Mouse (Mus musculus) heart, embryonic 16.5 days (tissue): Measurements from ENCODE around the gene Prss53. TPM values are rescaled to one million over a fixed set of nuclear protein-coding genes. Genes with fewer than 3 reads are reported as not detected.

Source experiments
- ATAC-seq: fragments of 200-750 bp; cut with Nextera tagmentation; replicated peaks from 2 replicates; pipeline ENCODE4 v1.8.0; 2017; ENCODE audit warnings: moderate number of reproducible peaks; ENCODE audit not compliant: insufficient read depth, low FRiP score; ENCODE audit errors: extremely low read depth
- H3K27ac ChIP-seq: fragments of 300-500 bp; sonication (generic); 2 replicates; pipeline ENCODE4 v1.5.1; 2014; ENCODE audit warnings: mild to moderate bottlenecking, low read length, control low read depth, moderate library complexity
- H3K27me3 ChIP-seq: fragments of 300-500 bp; sonication (generic); 2 replicates; pipeline ENCODE4 v1.6.1; 2014; ENCODE audit warnings: low read length, mixed read lengths; ENCODE audit not compliant: control insufficient read depth, insufficient read depth
- H3K36me3 ChIP-seq: fragments of 300-500 bp; sonication (generic); 2 replicates; pipeline ENCODE4 v1.6.1; 2014; ENCODE audit not compliant: control insufficient read depth, insufficient read depth
- H3K4me1 ChIP-seq: fragments of 300-500 bp; sonication (generic); 2 replicates; pipeline ENCODE4 v1.6.1; 2014; ENCODE audit warnings: low read length, mixed read lengths; ENCODE audit not compliant: control insufficient read depth, insufficient read depth
- H3K4me2 ChIP-seq: fragments of 300-500 bp; sonication (generic); 2 replicates; pipeline ENCODE4 v1.6.1; 2014; ENCODE audit warnings: low read depth, mild to moderate bottlenecking, control low read depth, low read length
- H3K4me3 ChIP-seq: fragments of 300-500 bp; sonication (generic); 2 replicates; pipeline ENCODE4 v1.5.1; 2014; ENCODE audit warnings: mild to moderate bottlenecking, control low read depth, low read length
- H3K9ac ChIP-seq: fragments of 300-500 bp; sonication (generic); 2 replicates; pipeline ENCODE4 v1.6.1; 2014; ENCODE audit warnings: low read length, control low read depth
- H3K9me3 ChIP-seq: fragments of 300-500 bp; sonication (generic); replicated peaks from 2 replicates; pipeline ENCODE4 v1.6.1; 2016; ENCODE audit warnings: low read length; ENCODE audit not compliant: control insufficient read depth
- WGBS: fragments of 180-500 bp; shearing (Covaris S2); extraction: QIAGEN DNeasy Blood & Tissue Kit; methylation state at CpG from one replicate; pipeline ENCODE4 v1.1.7; 2014; 5-methylcytosine and 5-hydroxymethylcytosine counted together
- polyA plus RNA-seq: library from polyadenylated mRNA; unstranded; fragments of >200 nt; fragmentation: Nextera tagmentation; extraction: Ambion mirVana; gene quantifications from 2 replicates; pipeline ENCODE4 v1.2.1, GENCODE M21; 2015

The Prss53 gene
- polyA plus RNA-seq, 1 experiment from 2014 or later, result 1.8 TPM

- 0 out of 2 replicates have a peak, but pooled peaks have one; percentile 1 for ATAC-seq
- H3K4me2 ChIP-seq, result peak overlapping the region; percentile 89
- peaks cover 19% of the 10 kb centered on the region for H3K36me3 ChIP-seq
- no peaks in the 10 kb centered on the region for H3K9me3 ChIP-seq
- H3K27ac ChIP-seq, result peak overlapping the region; percentile 98
- H3K4me1 ChIP-seq, result peaks cover 16% of the 10 kb centered on the region
- WGBS, result 5% methylated on average over 20 of the region's 20 CpGs
- H3K9ac ChIP-seq, result peak overlapping the region; percentile 96
- no peaks in the 10 kb centered on the region for H3K27me3 ChIP-seq
- H3K4me3 ChIP-seq, result peak overlapping the region; percentile 88
Observed at GRCm38 (mm10) chr7:127874812-127875626, 15.8 kb downstream of the Prss53 start.

- H3K9me3 ChIP-seq, result no peaks in the 10 kb centered on the region
- no peak for ATAC-seq
- no peak overlapping the region for H3K4me3 ChIP-seq
- H3K4me2 ChIP-seq, result no peak overlapping the region
- peaks cover 16% of the 10 kb centered on the region for H3K4me1 ChIP-seq
- H3K36me3 ChIP-seq, result peaks cover 22% of the 10 kb centered on the region
- no peaks in the 10 kb centered on the region for H3K27me3 ChIP-seq
- WGBS, result 82% methylated on average over 5 of the region's 5 CpGs
- H3K27ac ChIP-seq, result no peak overlapping the region
- no peak overlapping the region for H3K9ac ChIP-seq
Observed at GRCm38 (mm10) chr7:127870136-127870821, 20.5 kb downstream of the Prss53 start.

- Histone ChIP-seq H3K4me1 (peaks cover 8% of the 10 kb centered on the region), H3K27ac (0 out of 2 replicates have a peak overlapping the region, but pooled peaks have one; percentile 9), H3K27me3 (no peaks in the 10 kb centered on the region), H3K9me3 (no peaks in the 10 kb centered on the region), H3K4me3 (no peak overlapping the region), H3K9ac (0 out of 2 replicates have a peak overlapping the region, but pooled peaks have one; percentile 7), H3K36me3 (peaks cover 22% of the 10 kb centered on the region), H3K4me2 (no peak overlapping the region)
- no peak for ATAC-seq
- 45% methylated on average over 3 of the region's 3 CpGs for WGBS
Observed at GRCm38 (mm10) chr7:127869149-127869810, 21.5 kb downstream of the Prss53 start.

- no peak for ATAC-seq
- H3K4me2 ChIP-seq, result no peak overlapping the region
- H3K4me3 ChIP-seq, result no peak overlapping the region
- H3K36me3 ChIP-seq, result peaks cover 22% of the 10 kb centered on the region
- peaks cover 4% of the 10 kb centered on the region; the same call in 1 of the 2 replicates for H3K4me1 ChIP-seq
- no peaks in the 10 kb centered on the region for H3K9me3 ChIP-seq
- no peak overlapping the region for H3K9ac ChIP-seq
- WGBS, result 95% methylated on average over 18 of the region's 18 CpGs
- no peaks in the 10 kb centered on the region for H3K27me3 ChIP-seq
- no peak overlapping the region for H3K27ac ChIP-seq
Observed at GRCm38 (mm10) chr7:127867641-127868040, 23.1 kb downstream of the Prss53 start.

GRCm38 (mm10) chr7:127866434-127866833 lies 24.3 kb downstream of the Prss53 start:
- Histone ChIP-seq H3K27ac (no peak overlapping the region), H3K4me3 (no peak overlapping the region), H3K9me3 (no peaks in the 10 kb centered on the region), H3K4me1 (peaks cover 4% of the 10 kb centered on the region; the same call in 1 of the 2 replicates), H3K36me3 (peaks cover 22% of the 10 kb centered on the region), H3K27me3 (no peaks in the 10 kb centered on the region), H3K9ac (no peak overlapping the region), H3K4me2 (no peak overlapping the region)
- WGBS, result 94% methylated on average over 12 of the region's 12 CpGs
- no peak for ATAC-seq

GRCm38 (mm10) chr7:127858258-127858657 lies 32.5 kb downstream of the Prss53 start:
- 80% methylated on average over 6 of the region's 6 CpGs for WGBS
- Histone ChIP-seq H3K4me1 (no peaks in the 10 kb centered on the region), H3K36me3 (no peaks in the 10 kb centered on the region), H3K4me2 (no peak overlapping the region), H3K9me3 (no peaks in the 10 kb centered on the region), H3K9ac (no peak overlapping the region), H3K27ac (no peak overlapping the region), H3K27me3 (no peaks in the 10 kb centered on the region), H3K4me3 (no peak overlapping the region)
- ATAC-seq, result no peak

- no peak for ATAC-seq
- H3K27me3 ChIP-seq, result no peaks in the 10 kb centered on the region
- no peaks in the 10 kb centered on the region for H3K4me1 ChIP-seq
- no peak overlapping the region for H3K27ac ChIP-seq
- no peak overlapping the region for H3K4me3 ChIP-seq
- no peak overlapping the region for H3K9ac ChIP-seq
- H3K36me3 ChIP-seq, result peaks cover 8% of the 10 kb centered on the region
- no peaks in the 10 kb centered on the region for H3K9me3 ChIP-seq
- H3K4me2 ChIP-seq, result no peak overlapping the region
- WGBS, result 68% methylated on average over 5 of the region's 5 CpGs
Observed at GRCm38 (mm10) chr7:127850906-127851305, 39.9 kb downstream of the Prss53 start.

GRCm38 (mm10) chr7:127849973-127850875 lies 40.5 kb downstream of the Prss53 start:
- WGBS, result 60% methylated on average over 6 of the region's 6 CpGs
- no peak overlapping the region for H3K9ac ChIP-seq
- no peak overlapping the region for H3K27ac ChIP-seq
- no peaks in the 10 kb centered on the region for H3K4me1 ChIP-seq
- no peaks in the 10 kb centered on the region for H3K9me3 ChIP-seq
- ATAC-seq, result no peak
- no peak overlapping the region for H3K4me2 ChIP-seq
- no peak overlapping the region for H3K4me3 ChIP-seq
- H3K27me3 ChIP-seq, result no peaks in the 10 kb centered on the region
- H3K36me3 ChIP-seq, result peaks cover 8% of the 10 kb centered on the region
